Mouse (Mus musculus): Measurements from ENCODE around the gene Creb3l1.

Gene Creb3l1

GRCm38 (mm10) chr2:92024274-92024672 is at the start of gene Creb3l1:
TSS of gene Creb3l1 (minus strand) at chr2:92024502.
- DNase-seq, result peak; percentile 85 to 90

GRCm38 (mm10) chr2:92071143-92071542 is 46.8 kb upstream of the Creb3l1 start:
- no peak for DNase-seq

- DNase-seq, result no peak
Observed at GRCm38 (mm10) chr2:92069630-92070029, 45.3 kb upstream of the Creb3l1 start.

- DNase-seq, result no peak
Observed at GRCm38 (mm10) chr2:92067600-92067999, 43.3 kb upstream of the Creb3l1 start.

- DNase-seq, result no peak
Observed at GRCm38 (mm10) chr2:92066899-92067298, 42.6 kb upstream of the Creb3l1 start.

- peak in 1 of 2 experiments; percentile 10 for DNase-seq
Observed at GRCm38 (mm10) chr2:92065938-92066337, 41.6 kb upstream of the Creb3l1 start.

GRCm38 (mm10) chr2:92065269-92065888 is 41.1 kb upstream of the Creb3l1 start:
- DNase-seq, result peak; percentile 17 to 36

GRCm38 (mm10) chr2:92063106-92063505 is 38.8 kb upstream of the Creb3l1 start:
- DNase-seq, result peak; percentile 36 to 73

GRCm38 (mm10) chr2:92061337-92061736 is 37.0 kb upstream of the Creb3l1 start:
- DNase-seq, result no peak

- peak; percentile 47 to 85 for DNase-seq
Observed at GRCm38 (mm10) chr2:92060291-92060690, 36.0 kb upstream of the Creb3l1 start.

- peak; percentile 42 to 67 for DNase-seq
Observed at GRCm38 (mm10) chr2:92059481-92060220, 35.3 kb upstream of the Creb3l1 start.

- DNase-seq, result no peak
Observed at GRCm38 (mm10) chr2:92058936-92059335, 34.6 kb upstream of the Creb3l1 start.

- DNase-seq, result peak; percentile 91 to 96
Observed at GRCm38 (mm10) chr2:92058469-92058868, 34.2 kb upstream of the Creb3l1 start.

- no peak for DNase-seq
Observed at GRCm38 (mm10) chr2:92056760-92057159, 32.5 kb upstream of the Creb3l1 start.

GRCm38 (mm10) chr2:92055831-92056236 is 31.5 kb upstream of the Creb3l1 start:
- peak; percentile 47 to 70 for DNase-seq

- DNase-seq, result peak; percentile 91 to 95
Observed at GRCm38 (mm10) chr2:92055101-92055813, 31.0 kb upstream of the Creb3l1 start.

GRCm38 (mm10) chr2:92052754-92053153 is 28.5 kb upstream of the Creb3l1 start:
- DNase-seq, result no peak

GRCm38 (mm10) chr2:92052188-92052587 is 27.9 kb upstream of the Creb3l1 start:
- DNase-seq, result no peak

GRCm38 (mm10) chr2:92048034-92048690 is 23.9 kb upstream of the Creb3l1 start:
- DNase-seq, result no peak

GRCm38 (mm10) chr2:92047601-92048000 is 23.3 kb upstream of the Creb3l1 start:
- no peak for DNase-seq

GRCm38 (mm10) chr2:92043285-92043684 is 19.0 kb upstream of the Creb3l1 start:
- no peak for DNase-seq

GRCm38 (mm10) chr2:92041538-92041937 is 17.2 kb upstream of the Creb3l1 start:
- DNase-seq, result no peak

GRCm38 (mm10) chr2:92034273-92034672 is 10.0 kb upstream of the Creb3l1 start:
- no peak for DNase-seq

All from kidney, postnatal 36 days (tissue).